Mouse (Mus musculus) adrenal gland, adult 8-10 months (tissue): ENCODE measurements at regions not wholly inside any gene's neighbourhood (a gene's known extent, or its start where the extent isn't known, plus 50 kb on each side); places are given as distances from the start of the nearest gene placed in this dataset.
A peak's percentile ranks its signal among the peaks of the same experiment; 100 is the strongest.

Experiments
- DNase-seq: peaks from one replicate; pipeline ENCODE4 v3.0.0; 2022

- DNase-seq = no peak
Measured at GRCm38 (mm10) chr12:85527011-85527410, 53.3 kb downstream of the Fos start.

- DNase-seq = no peak
Measured at GRCm38 (mm10) chr12:85531638-85532037, 57.9 kb downstream of the Fos start.

- DNase-seq = peak; percentile 31
Measured at GRCm38 (mm10) chr12:85532221-85532612, 58.5 kb downstream of the Fos start.

- peak; percentile 68 for DNase-seq
Measured at GRCm38 (mm10) chr12:85532613-85533460, 59.1 kb downstream of the Fos start.

GRCm38 (mm10) chr12:85533603-85534002, 59.9 kb downstream of the Fos start:
- DNase-seq = no peak

GRCm38 (mm10) chr12:85539423-85539822, 59.4 kb upstream of the Jdp2 start:
- DNase-seq = no peak

GRCm38 (mm10) chr12:85541153-85541552, 57.7 kb upstream of the Jdp2 start:
- no peak for DNase-seq

GRCm38 (mm10) chr12:85542881-85543280, 55.9 kb upstream of the Jdp2 start:
- DNase-seq = no peak

- no peak for DNase-seq
Measured at GRCm38 (mm10) chr12:85543520-85543919, 55.3 kb upstream of the Jdp2 start.

GRCm38 (mm10) chr12:85544801-85545200, 54.0 kb upstream of the Jdp2 start:
- DNase-seq = no peak

- no peak for DNase-seq
Measured at GRCm38 (mm10) chr12:85545718-85546117, 53.1 kb upstream of the Jdp2 start.

- DNase-seq = no peak
Measured at GRCm38 (mm10) chr12:85548076-85548475, 50.8 kb upstream of the Jdp2 start.
